Mouse (Mus musculus): Measurements from ENCODE around the gene Hephl1. TPM values are rescaled to one million over a fixed set of nuclear protein-coding genes. Genes with fewer than 3 reads are reported as not detected.
A peak's percentile ranks its signal among the peaks of the same experiment; 100 is the strongest.

Hephl1 gene
- not detected in 2 replicates for polyA plus RNA-seq (2015; fragmentation: Nextera tagmentation; extraction: Ambion mirVana)

- no peak for ATAC-seq
- no peak within 1 kb of the TSS for H3K27ac ChIP-seq (ENCODE audit: low read length)
- no peak within 1 kb of the TSS for H3K4me3 ChIP-seq (ENCODE audit: low read depth, low read length)
- WGBS = 80% methylated on average over 5 of the region's 5 CpGs
- H3K9ac ChIP-seq (replicated peaks; ENCODE audit: low read depth) = no peak within 1 kb of the TSS
- no peaks in the 10 kb centered on the region for H3K9me3 ChIP-seq (ENCODE audit: low read length)
- no peaks in the 10 kb centered on the region for H3K4me1 ChIP-seq (ENCODE audit: insufficient read depth, low read depth, low read length)
- no peaks in the 10 kb centered on the region for H3K36me3 ChIP-seq (ENCODE audit: insufficient read depth, low read length)
- no peak for DNase-seq (ENCODE audit: low spot score)
- TF ChIP-seq CTCF (IDR thresholded peaks at IDR 0.05) (no peak), EP300 (IDR thresholded peaks at IDR 0.05) (no peak)
- no peaks in the 10 kb centered on the region for H3K27me3 ChIP-seq (replicated peaks; ENCODE audit: insufficient read depth, low read length)
- H3K4me2 ChIP-seq (replicated peaks; ENCODE audit: low read depth, low read length) = no peak within 1 kb of the TSS
Observed at GRCm38 (mm10) chr9:15112008-15112407, at the start of gene Hephl1. Hephl1 (minus strand) TSS chr9:15112108.

DNA sequence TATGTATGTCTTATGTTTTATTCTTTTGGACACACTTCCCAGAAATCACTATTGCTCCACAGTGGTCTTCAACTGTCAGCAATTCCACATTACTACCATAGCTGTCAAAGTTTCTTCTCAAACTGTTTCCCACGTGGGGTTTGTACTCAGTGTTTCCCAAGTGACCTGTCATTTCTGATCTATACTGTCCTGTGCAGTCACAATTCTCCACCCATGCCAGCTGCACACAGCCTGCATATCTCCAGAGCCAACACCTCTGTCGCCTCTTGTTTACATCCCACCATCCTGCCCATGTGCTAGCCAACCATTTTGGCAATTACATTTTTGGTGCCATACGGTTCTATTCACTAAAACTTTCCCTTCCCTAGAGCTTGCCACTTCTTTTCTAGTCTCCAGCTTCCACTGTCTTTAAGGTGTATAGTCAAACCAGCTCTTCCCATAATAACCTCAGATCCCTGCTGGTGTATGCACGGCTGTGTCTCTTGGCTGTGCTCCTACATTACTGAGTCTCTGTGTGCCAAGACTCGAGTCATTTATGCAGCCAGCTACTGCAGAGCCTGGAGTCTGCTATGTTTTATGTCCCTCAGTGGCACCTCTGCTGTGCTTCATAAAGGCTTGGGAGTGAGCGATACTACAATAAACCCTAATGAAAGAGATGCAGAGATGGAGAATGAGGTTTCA lies 37.5 kb upstream of the Hephl1 start:
- Histone ChIP-seq H3K36me3 (ENCODE audit: insufficient read depth, low read length) (no peaks in the 10 kb centered on the region), H3K4me1 (ENCODE audit: insufficient read depth, low read depth, low read length) (no peaks in the 10 kb centered on the region), H3K9ac (replicated peaks; ENCODE audit: low read depth) (no peak overlapping the region), H3K27me3 (replicated peaks; ENCODE audit: insufficient read depth, low read length) (no peaks in the 10 kb centered on the region), H3K27ac (ENCODE audit: low read length) (no peak overlapping the region), H3K4me2 (replicated peaks; ENCODE audit: low read depth, low read length) (no peak overlapping the region), H3K9me3 (ENCODE audit: low read length) (no peaks in the 10 kb centered on the region), H3K4me3 (ENCODE audit: low read depth, low read length) (no peak overlapping the region)
- WGBS = 52% methylated on average over 6 of the region's 6 CpGs
- TF ChIP-seq EP300 (IDR thresholded peaks at IDR 0.05) = no peak
- no peak for TF ChIP-seq CTCF (IDR thresholded peaks at IDR 0.05)
- ATAC-seq (peak; percentile 66), DNase-seq (ENCODE audit: low spot score) (peak; percentile 27)

DNA sequence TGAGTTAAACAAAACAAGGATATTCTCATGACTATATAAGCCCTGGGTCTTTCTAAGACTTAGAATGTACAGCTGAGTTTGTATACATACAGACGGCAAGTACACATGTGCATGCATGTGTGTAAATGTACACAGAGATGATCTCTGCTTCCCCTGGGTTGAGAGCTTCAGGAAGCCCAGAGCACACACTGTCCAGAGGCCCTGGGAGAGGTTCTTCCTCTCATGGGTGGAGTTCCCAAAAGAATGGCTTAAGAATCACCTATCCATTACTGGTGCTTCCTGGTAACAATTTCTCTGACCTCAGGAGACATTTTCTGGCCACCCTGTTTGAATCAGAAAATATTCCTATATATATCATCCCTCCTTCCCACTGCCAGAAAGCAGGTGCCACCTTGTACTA lies 28.6 kb upstream of the Hephl1 start:
- Histone ChIP-seq H3K36me3 (ENCODE audit: insufficient read depth, low read length) (no peaks in the 10 kb centered on the region), H3K27me3 (replicated peaks; ENCODE audit: insufficient read depth, low read length) (no peaks in the 10 kb centered on the region), H3K27ac (ENCODE audit: low read length) (no peak overlapping the region), H3K4me3 (ENCODE audit: low read depth, low read length) (no peak overlapping the region), H3K9me3 (ENCODE audit: low read length) (no peaks in the 10 kb centered on the region), H3K4me1 (ENCODE audit: insufficient read depth, low read depth, low read length) (no peaks in the 10 kb centered on the region), H3K4me2 (replicated peaks; ENCODE audit: low read depth, low read length) (no peak overlapping the region), H3K9ac (replicated peaks; ENCODE audit: low read depth) (no peak overlapping the region)
- ATAC-seq = no peak
- no peak for TF ChIP-seq CTCF (IDR thresholded peaks at IDR 0.05)
- no peak for TF ChIP-seq EP300 (IDR thresholded peaks at IDR 0.05)
- 71% methylated on average over 1 of the region's 1 CpGs for WGBS
- no peak for DNase-seq (ENCODE audit: low spot score)

DNA sequence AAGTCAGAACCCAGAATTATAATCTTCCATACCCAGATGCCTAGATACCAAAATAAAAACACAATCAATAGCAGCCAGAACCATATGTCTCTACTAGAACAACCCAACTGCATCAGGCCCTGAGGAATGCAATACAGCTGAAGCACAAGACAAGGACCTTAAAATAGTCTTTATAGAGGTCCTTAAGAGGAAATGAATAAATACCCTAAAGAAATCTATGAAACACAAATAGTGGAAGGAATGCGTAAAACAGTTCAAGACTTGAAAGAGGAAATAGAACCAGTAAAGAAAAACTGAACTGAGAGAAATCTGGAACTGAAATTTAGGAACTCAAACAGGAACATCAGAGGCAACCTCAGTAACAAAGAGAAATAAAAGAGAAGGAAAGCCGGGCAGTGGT lies 14.0 kb upstream of the Hephl1 start:
- no peak overlapping the region for H3K9ac ChIP-seq (replicated peaks; ENCODE audit: low read depth)
- no peak for DNase-seq (ENCODE audit: low spot score)
- H3K27ac ChIP-seq (ENCODE audit: low read length) = no peak overlapping the region
- H3K27me3 ChIP-seq (replicated peaks; ENCODE audit: insufficient read depth, low read length) = no peaks in the 10 kb centered on the region
- no peaks in the 10 kb centered on the region for H3K36me3 ChIP-seq (ENCODE audit: insufficient read depth, low read length)
- no peak overlapping the region for H3K4me3 ChIP-seq (ENCODE audit: low read depth, low read length)
- H3K4me1 ChIP-seq (ENCODE audit: insufficient read depth, low read depth, low read length) = no peaks in the 10 kb centered on the region
- no peak overlapping the region for H3K4me2 ChIP-seq (replicated peaks; ENCODE audit: low read depth, low read length)
- TF ChIP-seq CTCF (IDR thresholded peaks at IDR 0.05) (no peak), EP300 (IDR thresholded peaks at IDR 0.05) (no peak)
- WGBS = 83% methylated on average over 2 of the region's 2 CpGs
- no peaks in the 10 kb centered on the region for H3K9me3 ChIP-seq (ENCODE audit: low read length)
- no peak for ATAC-seq

DNA sequence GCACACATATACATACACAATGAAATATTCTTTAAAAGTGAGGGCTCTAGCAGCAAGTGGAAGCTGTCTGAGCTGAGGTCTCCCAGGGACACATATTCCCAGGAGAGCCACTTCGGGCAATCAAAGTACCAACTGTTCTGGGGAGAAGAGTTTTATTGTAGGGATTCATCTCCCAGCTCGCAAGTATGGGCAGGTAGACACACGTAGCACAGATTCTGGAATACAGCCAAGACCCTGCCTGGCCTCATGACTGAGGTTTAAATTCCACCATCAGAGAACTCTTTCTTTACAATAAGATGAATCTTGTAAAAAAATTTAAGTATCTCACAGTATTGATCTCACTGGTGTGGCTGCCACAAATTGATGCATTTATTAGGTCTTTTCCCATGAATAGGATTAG lies 10.5 kb upstream of the Hephl1 start:
- no peaks in the 10 kb centered on the region for H3K4me1 ChIP-seq (ENCODE audit: insufficient read depth, low read depth, low read length)
- no peak overlapping the region for H3K9ac ChIP-seq (replicated peaks; ENCODE audit: low read depth)
- no peaks in the 10 kb centered on the region for H3K27me3 ChIP-seq (replicated peaks; ENCODE audit: insufficient read depth, low read length)
- H3K36me3 ChIP-seq (ENCODE audit: insufficient read depth, low read length) = no peaks in the 10 kb centered on the region
- H3K4me2 ChIP-seq (replicated peaks; ENCODE audit: low read depth, low read length) = no peak overlapping the region
- no peak overlapping the region for H3K27ac ChIP-seq (ENCODE audit: low read length)
- DNase-seq (ENCODE audit: low spot score) = no peak
- WGBS = 74% methylated on average over 3 of the region's 3 CpGs
- no peak for TF ChIP-seq CTCF (IDR thresholded peaks at IDR 0.05)
- TF ChIP-seq EP300 (IDR thresholded peaks at IDR 0.05) = no peak
- no peak for ATAC-seq
- no peak overlapping the region for H3K4me3 ChIP-seq (ENCODE audit: low read depth, low read length)
- no peaks in the 10 kb centered on the region for H3K9me3 ChIP-seq (ENCODE audit: low read length)

- WGBS = 45% methylated on average over 7 of the region's 7 CpGs
- Histone ChIP-seq H3K9me3 (ENCODE audit: low read length) (no peaks in the 10 kb centered on the region), H3K27ac (ENCODE audit: low read length) (no peak overlapping the region), H3K4me2 (replicated peaks; ENCODE audit: low read depth, low read length) (no peak overlapping the region), H3K9ac (replicated peaks; ENCODE audit: low read depth) (no peak overlapping the region), H3K4me3 (ENCODE audit: low read depth, low read length) (no peak overlapping the region), H3K4me1 (ENCODE audit: insufficient read depth, low read depth, low read length) (no peaks in the 10 kb centered on the region), H3K36me3 (ENCODE audit: insufficient read depth, low read length) (no peaks in the 10 kb centered on the region), H3K27me3 (replicated peaks; ENCODE audit: insufficient read depth, low read length) (no peaks in the 10 kb centered on the region)
- TF ChIP-seq EP300 (IDR thresholded peaks at IDR 0.05) = no peak
- TF ChIP-seq CTCF (IDR thresholded peaks at IDR 0.05) = peak; percentile 43
- DNase-seq (ENCODE audit: low spot score) (no peak), ATAC-seq (no peak)
Observed at GRCm38 (mm10) chr9:15120841-15121358, 9.0 kb upstream of the Hephl1 start.

All from lung, postnatal 0 days (tissue).